Mouse (Mus musculus) monocyte, adult 5-6 weeks (primary cell): ENCODE results near the gene Thsd4. TPM values are rescaled to one million over a fixed set of nuclear protein-coding genes. Genes with fewer than 3 reads are reported as not detected.
"Not testable (repeated sequence)": the region's sequence is repeated elsewhere in the genome, so short reads cannot be mapped to it uniquely, and the experiment has no call there.

Experiments
- ATAC-seq: fragments of 153-309, 156-312 bp; replicated peaks from 2 replicates; pipeline ENCODE4 v1.8.0; 2017; ENCODE audit warnings: mild to moderate bottlenecking; ENCODE audit not compliant: low TSS enrichment, insufficient number of reproducible peaks, severe bottlenecking, poor library complexity, low FRiP score
- total RNA-seq: library from RNA; stranded (forward); fragments of 200-1000, 200-491, 200-594 nt; gene quantifications from 3 replicates; pipeline ENCODE4 v1.2.3, GENCODE M21; 2017

The Thsd4 gene
- total RNA-seq, 1 experiment from 2014 or later = not detected

GRCm38 (mm10) chr9:60288789-60289188 lies 233.1 kb downstream of the Thsd4 start:
- no peak for ATAC-seq

GRCm38 (mm10) chr9:60286390-60286789 lies 235.5 kb downstream of the Thsd4 start:
- ATAC-seq = no peak

- no peak for ATAC-seq
These were observed 236.8 kb downstream of the Thsd4 start for GRCm38 (mm10) chr9:60285047-60285462.

GRCm38 (mm10) chr9:60284318-60284717 lies 237.5 kb downstream of the Thsd4 start:
- no peak for ATAC-seq

GRCm38 (mm10) chr9:60283546-60283945 lies 238.3 kb downstream of the Thsd4 start:
- ATAC-seq = no peak

GRCm38 (mm10) chr9:60281281-60281680 lies 240.6 kb downstream of the Thsd4 start:
- no peak for ATAC-seq

- ATAC-seq = no peak
These were observed 241.1 kb downstream of the Thsd4 start for GRCm38 (mm10) chr9:60280786-60281185.

GRCm38 (mm10) chr9:60279556-60279955 lies 242.3 kb downstream of the Thsd4 start:
- ATAC-seq = no peak

- ATAC-seq = no peak
These were observed 245.5 kb downstream of the Thsd4 start for GRCm38 (mm10) chr9:60276351-60276750.

- ATAC-seq = no peak
These were observed 246.3 kb downstream of the Thsd4 start for GRCm38 (mm10) chr9:60275410-60276159.

GRCm38 (mm10) chr9:60274503-60274902 lies 247.3 kb downstream of the Thsd4 start:
- ATAC-seq = no peak

- not testable (repeated sequence) for ATAC-seq
These were observed 249.5 kb downstream of the Thsd4 start for GRCm38 (mm10) chr9:60272345-60272744.

GRCm38 (mm10) chr9:60271940-60272339 lies 249.9 kb downstream of the Thsd4 start:
- no peak for ATAC-seq

- no peak for ATAC-seq
These were observed 252.0 kb downstream of the Thsd4 start for GRCm38 (mm10) chr9:60269807-60270206.

GRCm38 (mm10) chr9:60267273-60267626 lies 254.6 kb downstream of the Thsd4 start:
- ATAC-seq = no peak

GRCm38 (mm10) chr9:60266583-60267272 lies 255.1 kb downstream of the Thsd4 start:
- no peak for ATAC-seq

GRCm38 (mm10) chr9:60264586-60265325 lies 257.1 kb downstream of the Thsd4 start:
- ATAC-seq = no peak

GRCm38 (mm10) chr9:60262515-60263140 lies 259.2 kb downstream of the Thsd4 start:
- no peak for ATAC-seq

GRCm38 (mm10) chr9:60259626-60260025 lies 262.2 kb downstream of the Thsd4 start:
- no peak for ATAC-seq
